Mouse (Mus musculus): ENCODE measurements around the gene Arrdc2.

Gene Arrdc2

DNA sequence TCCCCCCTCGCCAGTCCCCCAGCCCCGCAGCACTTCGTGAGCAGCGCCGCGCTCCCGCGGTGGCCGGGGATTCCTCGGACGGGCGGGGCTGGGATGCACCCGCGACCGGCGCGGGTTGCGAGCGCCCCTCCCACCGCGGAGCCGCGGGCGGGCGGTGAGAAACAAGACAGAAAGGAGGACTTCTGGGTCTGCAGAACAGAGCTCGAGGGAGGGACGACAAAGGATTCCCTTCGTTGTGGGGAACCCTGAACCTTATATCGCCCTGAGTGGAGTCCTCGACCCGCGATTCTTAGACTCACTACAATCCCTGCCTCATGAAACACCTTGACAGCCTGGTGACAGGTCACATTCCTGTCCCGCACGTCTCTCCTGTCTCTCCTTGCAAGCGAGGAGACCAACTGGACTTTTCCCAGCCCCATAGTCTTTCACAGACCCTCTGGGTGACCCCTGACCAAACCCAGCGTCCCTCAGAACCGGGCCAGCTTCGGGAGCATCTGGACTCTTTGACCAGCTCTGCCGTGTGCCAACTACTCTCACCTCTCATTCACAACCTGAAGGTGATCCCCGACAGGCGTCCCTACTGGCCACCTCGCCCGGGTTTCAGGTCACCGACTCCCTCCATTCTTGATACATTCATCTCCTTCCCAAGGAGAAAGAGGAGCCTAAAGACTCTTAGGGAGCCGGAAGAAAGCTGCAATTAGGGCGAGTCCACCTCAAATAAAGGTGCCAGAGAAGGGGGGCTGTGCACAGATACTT, 24.6 kb upstream of the Arrdc2 start:
- no peak for DNase-seq (ENCODE audit: low spot score)

DNA sequence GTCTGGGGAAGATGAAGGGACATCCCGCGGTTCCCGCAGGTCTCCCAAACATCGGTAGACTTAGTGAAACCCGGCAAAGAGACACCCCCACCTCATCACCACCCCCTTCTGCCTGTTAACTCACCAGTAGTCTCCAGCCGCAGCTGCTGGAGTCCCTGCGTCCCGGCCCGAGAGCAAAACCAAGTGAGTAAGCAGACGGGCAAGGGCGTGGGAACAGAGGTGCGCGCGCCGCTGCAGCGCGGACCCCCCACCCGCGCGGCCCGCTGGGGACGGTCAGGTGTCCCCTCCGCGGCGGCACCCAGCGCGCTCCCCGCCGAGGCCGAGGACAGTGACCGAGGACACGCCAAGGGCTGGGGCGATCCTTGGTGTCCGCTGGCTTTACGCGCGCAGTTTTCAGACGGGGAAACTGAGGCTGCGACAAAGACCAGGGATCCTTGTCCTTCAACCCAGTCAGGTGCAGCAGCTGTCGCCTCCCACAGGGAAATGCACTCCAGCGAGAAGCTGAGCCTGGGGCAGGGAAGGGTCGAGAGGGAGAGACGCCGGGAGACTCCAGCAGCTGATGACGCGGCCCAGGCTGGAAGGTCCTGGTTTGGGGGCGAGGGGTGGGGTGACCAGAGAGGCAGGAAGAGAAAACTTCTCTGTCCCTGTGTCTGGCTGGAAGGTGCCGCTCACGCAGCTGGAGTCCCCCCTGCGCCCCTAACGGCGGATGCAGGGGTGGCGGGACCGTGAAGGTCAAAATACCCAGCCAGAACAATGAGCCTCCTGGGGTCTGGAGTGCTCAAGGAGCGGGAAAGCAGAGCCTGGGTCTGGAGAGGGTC, 23.5 kb upstream of the Arrdc2 start, which contains the start of gene Kcnn1:
TSS of gene Kcnn1 (minus strand) at position 435 of the 818 bp plus-strand sequence.
- DNase-seq (ENCODE audit: low spot score): no peak

DNA sequence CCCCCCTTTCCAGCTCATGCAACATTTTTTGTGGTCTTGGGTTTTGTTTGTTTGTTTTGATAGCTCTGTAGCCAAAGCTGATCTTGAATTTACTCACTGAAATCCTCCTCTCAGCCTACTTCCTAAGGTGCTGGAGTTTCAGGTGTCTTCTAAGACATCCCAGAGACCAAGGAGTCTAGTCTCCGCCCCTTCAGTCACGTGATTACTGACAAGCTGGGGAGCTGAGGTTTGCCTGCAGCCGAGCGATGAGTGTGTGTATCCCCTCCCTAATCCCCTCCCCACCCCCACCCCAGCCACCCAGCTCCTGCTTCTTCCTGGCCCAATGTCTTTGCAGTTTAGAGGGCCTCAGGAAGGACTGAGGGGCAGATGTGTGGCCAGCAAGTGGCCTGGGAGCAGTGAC, 18.0 kb upstream of the Arrdc2 start:
- DNase-seq (ENCODE audit: low spot score): no peak

DNA sequence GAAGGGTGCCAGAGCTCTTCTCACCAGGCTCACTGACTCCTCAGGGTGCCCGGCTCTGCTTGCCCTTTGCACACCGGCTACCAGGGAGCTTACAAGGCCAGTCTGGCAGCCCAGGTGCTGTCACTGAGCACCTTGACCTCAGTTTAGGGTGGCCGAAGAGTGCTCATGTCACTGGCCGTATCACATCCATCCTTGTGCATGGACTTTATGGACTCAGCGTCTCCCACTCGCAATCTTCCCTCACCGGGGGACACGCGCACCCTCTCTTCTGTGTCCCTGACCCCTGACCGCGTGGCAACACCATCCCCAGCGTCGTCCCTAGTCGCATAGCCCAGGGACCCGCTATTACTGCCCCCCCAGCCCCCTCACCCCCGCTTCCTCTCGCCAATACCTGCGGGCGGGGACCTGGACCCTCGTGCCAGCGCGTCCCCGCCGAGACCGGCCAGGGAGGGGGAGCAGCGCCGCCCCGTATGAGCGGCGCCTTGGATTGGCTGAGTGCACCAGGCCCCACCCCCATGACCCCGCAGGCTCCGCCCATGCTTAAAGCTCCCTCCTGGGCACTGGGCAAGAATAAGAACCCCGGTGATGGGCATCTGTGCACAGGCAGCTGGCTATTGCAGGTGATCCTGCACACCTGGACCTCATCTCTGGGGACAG, 17.1 kb upstream of the Arrdc2 start:
- peak; percentile 68 for DNase-seq (ENCODE audit: low spot score)

DNA sequence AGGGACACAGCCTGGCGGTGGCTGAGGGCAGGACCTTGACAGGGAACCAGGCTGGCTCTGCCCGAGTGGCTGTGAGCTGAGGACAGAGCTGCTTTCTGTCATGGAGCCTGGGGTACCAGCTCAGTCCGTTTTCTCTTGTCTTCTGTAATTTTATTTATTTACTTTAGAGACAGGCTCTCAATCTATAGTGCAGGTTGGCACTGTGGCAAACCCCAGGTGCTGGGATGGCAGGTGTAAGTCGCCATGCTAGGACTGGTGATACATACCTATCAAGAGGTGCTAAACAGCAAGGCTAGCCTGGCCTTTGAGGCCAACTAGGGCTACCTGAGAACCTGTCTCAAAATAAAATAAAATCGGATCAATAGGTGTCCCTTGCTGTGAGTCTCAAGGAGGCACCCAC, 16.5 kb upstream of the Arrdc2 start:
- no peak for DNase-seq (ENCODE audit: low spot score)

DNA sequence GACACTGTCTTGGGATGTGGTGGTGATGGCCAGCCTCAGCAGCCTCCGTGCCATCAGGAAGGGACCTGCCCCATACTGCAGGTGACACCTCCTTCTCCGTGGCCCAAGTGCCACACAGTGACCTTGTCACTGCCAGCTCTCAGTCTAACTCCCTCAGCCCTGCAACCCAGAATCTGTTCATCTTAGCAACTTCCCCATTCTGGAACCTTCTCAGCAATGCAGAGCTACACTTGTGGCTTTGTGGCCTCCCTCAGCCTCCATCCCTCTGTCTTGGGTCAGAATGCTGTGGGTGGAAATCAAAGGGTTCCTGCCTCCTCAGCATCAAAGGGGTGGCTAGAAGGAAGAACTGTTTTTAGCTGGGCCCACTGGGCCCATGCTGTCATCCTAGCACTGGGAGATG, 14.3 kb upstream of the Arrdc2 start:
- no peak for DNase-seq (ENCODE audit: low spot score)

DNA sequence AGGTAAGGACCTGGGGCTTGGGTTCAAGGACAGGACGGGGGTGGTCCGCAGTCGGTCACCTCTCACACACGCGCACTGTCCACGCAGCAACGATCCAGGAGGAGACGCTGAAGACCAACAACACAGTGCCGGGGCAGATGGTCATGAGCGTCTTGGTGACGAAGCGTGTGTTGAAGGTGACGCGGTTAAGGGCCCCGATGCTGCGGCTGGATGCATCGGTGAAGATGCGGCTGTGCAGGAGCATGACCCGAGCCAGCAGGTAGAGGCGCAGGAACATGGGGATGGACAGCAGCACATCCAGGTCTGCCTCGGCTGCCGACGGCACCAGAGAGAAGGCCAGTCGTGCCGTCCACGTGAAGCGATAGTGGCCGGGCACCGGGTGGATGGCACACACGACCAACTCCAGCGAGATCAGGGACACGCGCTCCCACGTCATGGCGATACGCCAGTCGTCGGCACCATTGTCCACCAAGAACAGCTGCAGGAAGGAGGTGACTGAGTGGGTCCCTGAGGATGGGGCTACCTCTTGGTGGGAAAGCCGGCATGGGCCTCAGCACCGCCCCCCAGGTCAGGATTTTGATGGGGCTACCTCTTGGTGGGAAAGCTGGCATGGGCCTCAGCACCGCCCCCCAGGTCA, 13.2 kb upstream of the Arrdc2 start:
- DNase-seq (ENCODE audit: low spot score): no peak

DNA sequence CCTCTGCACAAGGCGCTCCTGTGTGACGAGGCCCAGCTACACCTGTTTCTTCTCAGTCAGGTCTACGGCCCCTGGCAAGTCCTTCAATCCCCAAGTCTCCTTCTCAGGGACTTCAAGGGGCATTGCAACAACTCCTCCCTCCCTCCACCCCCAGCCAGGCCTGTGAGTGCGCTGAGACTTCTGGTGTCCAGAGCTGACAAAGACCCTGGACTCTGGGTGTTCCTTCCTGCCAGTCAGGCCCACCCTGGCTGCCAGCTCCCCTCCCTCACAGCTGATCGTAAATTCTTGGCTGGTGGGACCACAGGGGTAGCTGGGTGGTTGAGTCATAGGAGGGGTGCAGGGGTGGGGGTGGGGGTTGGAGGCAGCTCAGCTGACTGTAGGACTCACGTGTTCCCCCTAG, 12.3 kb upstream of the Arrdc2 start:
- DNase-seq (ENCODE audit: low spot score): no peak

DNA sequence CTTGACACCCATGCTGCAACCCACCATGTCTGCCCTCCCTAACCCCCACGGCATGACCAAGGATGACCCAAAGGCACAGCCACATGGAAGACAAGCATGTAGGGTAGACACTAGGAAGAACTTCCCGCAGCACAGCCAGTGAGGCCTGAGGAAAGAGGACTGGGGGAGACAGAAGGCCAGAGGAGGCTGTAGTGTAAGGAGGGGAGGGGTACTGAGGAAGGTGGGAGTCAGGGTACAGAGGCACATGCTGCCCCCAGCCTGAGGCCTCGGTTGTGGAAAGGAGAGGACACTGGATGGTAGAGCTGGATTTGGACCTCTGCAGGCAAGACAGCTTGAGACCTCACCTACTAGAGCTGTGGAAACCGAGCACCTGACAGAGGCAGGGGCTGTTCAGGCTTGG, 11.4 kb upstream of the Arrdc2 start:
- DNase-seq (ENCODE audit: low spot score): no peak

DNA sequence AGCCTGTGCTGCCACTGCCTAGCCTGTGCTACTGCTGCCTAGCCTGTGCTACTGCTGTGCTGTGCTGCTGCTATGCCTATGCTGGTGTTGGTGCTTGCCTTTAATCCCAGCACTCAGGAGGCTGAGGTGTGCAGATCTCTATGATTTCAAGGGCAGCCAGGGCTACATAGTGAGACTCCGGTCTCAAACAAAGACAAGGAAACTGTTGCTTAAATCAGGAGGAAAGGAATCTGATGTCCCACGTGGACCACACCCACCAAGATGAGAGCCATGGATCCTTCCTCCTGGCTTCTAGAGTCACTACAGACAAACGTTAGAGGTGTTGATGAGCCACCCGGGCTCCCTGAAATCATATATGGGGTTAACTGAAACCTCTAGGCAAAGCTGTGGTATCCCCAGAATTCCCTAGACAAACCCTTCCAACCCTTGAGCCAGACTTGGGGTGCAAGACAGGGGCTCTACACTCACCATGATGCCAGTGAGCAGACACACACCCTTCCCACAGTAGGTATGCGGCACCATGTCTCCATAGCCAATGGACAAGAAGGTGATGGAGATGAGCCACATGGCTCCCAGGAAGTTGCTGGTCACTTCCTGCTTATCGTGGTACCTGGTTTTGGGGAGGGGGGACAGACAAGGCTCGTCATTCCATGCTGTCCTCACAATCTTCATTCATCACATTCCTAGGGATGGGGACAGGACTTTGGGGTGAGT, 10.8 kb upstream of the Arrdc2 start:
- no peak for DNase-seq (ENCODE audit: low spot score)

DNA sequence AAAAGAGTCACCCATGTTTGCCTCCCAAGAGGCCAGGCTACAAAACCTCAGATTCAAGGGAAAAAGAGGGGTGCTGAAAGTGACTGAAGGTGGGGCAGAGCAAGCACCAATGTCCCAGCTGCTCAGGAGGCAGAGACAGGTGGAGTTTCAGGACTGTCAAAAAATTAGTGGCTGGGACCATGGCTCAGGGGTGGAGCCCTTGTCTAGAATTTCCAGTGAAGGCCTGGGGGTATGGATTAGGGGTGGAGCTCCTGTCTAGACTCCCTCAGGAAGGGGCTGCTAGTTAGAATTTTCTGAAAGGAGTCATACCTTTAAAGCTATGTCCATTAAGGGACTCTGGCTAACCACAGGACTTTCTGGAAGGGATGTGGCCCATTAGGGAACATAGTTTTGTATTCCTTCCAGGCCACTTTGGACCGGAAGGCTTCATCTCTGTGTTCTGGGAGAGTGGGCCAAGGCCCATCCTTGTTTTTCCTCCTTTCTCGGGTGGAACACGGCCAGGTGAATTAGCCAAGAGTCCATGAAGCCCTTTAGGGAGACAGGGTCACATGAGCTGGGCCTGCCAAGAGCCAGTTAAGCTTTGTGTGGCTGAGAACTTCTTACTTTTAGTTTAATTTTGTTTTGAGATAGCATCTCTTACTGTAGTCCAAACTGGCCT, 9.9 kb upstream of the Arrdc2 start:
- no peak for DNase-seq (ENCODE audit: low spot score)

DNA sequence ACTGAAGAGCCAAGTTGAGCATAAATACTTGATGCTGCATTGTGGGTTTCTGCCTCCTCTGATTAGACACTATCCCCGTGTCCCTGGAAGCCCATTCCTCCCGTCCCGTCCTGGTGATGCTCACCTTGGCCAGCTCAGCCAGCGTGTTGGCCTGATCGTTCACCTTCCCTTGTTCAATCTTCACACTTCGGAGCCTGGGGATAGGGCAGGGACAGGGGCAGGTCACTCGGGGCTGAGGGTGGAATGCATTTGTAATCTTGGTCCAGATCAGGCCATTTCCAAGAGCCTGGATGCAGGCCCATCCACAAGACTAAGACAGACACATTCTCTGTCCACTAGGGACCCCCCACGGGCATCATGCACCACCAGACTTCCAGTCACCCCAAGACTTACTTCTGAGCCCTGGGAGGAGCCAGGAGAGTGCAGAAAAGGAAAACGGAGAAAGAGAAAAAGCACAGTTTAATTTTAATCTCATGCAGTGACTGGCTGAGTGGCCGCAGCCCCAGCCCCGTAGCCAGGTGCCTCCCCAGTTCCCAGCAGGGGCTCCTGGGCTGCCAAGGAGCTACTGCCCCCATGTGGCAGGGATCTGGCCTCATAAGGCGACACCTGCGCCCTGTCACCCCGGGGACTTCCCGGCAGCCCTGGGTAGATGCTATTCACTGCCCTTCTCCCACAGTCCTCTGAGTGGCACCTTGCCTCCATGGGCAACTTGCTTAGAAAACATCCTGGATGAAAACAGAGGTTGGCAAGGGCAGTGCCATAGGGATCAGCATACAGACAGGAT, 7.0 kb upstream of the Arrdc2 start:
- DNase-seq (ENCODE audit: low spot score): no peak

DNA sequence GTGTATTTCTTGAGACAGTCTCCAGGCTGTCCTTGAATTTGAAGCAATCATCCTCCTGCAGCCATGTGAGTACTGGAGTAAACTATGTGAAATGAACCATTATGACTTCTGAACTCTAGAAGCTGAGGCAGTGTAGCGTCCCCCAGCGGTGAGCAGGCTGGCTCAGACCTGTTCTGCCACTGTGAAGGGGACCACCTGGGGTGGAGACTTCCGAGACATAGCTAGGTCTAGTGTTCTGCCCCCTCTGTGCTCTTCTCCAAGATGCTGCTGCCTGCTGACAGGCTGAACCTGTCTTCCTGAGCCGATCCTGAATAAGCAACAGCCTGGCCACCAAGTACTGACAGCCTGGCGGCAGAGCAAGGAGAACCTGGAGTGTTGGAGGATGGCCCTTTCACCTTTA, 5.6 kb upstream of the Arrdc2 start:
- no peak for DNase-seq (ENCODE audit: low spot score)

DNA sequence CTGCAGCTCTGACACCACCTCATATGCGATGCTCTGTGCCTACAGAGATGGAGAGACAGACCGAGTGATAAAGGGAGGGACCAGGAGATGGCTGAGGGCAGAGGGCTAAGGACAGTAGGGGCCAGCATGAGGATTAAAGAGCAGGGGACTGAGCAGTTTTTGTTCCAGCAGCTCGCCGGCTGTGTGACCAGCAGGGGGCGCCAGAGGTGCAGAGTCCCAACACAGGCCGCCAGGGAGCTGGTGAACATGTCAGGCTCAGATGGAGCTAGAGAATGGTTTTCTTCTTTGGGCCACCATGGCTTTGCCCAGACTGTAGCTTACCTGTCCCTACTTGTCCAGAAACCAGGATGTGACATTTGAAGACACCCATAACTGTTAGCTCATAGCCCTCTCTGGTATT, 5.0 kb upstream of the Arrdc2 start:
- peak; percentile 94 for DNase-seq (ENCODE audit: low spot score)

DNA sequence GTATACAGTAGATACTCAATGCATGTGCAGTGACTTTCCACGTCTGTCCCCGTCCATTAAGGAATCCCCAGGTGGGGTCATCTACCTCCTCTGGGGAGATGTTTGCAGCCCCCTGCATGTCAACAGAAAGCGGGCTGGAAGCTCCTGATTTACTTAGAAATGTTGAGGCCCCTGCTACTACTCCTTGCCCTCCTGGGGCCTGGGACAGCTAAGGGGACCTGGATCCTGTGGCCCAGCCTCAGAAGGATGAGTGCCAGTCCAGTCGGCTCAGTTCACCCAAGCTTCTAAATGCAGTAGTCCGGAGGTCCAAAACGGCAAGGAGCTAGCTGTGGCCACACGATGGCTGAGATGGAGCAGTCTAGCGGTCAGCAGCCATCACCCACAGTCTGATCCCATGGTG, 4.4 kb upstream of the Arrdc2 start:
- no peak for DNase-seq (ENCODE audit: low spot score)

DNA sequence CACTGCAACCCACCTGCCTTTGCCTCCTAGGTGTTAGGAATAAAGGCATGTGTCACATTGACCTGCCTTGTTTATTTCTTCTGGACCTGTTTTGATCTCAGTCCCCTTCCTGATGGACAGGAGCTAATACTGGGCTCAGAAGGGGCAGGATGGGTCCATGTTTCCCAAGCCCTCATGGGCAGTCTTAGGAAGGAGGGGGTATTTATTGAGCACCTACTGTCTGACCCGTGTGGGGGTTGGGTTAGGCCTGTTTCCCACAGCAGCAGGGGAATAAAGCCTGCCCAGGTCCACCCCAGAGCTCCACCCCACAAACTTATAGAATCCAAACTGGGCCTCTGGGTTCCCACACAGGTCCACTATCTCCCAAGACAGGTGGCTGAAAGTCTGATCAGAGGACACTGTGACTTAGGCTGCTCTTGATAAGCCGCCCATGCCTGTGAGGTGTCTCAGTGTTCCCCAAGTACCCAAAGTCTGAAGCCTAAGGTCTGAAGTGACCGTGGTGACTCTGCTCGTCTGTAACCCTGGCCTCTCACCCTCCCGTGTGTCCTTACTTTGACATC, 3.8 kb upstream of the Arrdc2 start:
- no peak for DNase-seq (ENCODE audit: low spot score)

DNA sequence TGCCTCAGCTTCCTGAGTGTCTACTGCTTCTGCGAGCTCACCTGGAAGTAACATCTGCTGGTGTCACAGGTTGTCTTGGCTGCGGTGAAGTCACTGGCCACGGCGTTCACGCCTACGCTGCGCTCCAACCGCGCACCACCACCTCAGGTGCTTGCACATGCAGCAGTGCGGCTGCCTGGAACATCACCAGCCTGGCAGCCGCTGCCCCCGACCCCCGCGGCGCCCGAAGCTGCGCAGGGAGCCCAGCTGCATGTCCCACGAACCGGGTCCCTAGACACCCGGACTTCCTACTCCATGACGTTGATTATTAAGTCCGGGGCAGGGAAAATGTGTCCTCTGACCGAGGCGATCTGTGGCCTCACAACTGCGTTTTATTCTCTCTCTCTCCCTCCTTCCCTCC, 3.0 kb upstream of the Arrdc2 start:
- no peak for DNase-seq (ENCODE audit: low spot score)

DNA sequence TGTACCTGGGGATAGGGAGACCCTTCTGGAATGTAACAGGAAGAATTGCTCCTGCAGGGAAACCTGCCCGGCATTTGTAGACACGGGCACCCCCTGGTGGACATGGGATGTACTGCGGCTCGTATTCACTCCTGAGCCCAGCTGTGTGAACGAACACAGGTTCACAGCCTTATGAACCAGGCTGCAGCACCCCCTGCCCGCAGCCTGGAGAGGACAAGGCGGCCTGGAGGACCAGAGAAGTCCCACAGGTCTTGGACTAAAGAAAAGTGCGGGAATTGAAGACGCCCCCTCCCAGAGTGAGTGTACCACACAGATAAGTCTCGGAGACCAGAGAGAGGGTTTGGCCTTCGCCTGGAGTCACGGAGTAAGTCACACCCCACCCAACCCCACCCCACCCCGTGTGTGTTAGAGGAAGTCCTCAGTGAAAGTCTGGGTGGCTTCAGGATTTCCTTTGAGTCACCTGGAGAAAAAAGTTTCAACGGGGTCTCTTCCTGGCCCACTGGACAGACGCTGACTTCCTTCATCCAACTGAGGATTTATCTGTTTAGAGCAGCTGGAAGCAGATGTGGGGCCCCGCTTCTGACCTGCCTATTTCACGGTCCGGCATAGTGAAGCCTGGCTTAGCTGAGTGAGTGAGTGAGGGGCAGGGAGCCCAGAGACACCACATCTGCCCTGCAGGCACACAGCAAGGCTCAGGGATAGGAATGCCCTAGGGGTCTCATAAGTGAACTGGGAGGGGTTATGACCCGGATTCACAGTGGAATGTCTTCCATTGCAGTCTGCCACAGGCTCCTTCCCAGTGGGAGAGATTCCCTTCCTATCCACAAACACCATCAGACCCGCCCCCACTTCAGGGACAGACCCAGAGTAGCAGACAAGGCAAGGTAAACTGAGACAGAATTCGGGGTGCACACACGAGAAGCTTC, 1.9 kb upstream of the Arrdc2 start:
- DNase-seq (ENCODE audit: low spot score): peak; percentile 93

DNA sequence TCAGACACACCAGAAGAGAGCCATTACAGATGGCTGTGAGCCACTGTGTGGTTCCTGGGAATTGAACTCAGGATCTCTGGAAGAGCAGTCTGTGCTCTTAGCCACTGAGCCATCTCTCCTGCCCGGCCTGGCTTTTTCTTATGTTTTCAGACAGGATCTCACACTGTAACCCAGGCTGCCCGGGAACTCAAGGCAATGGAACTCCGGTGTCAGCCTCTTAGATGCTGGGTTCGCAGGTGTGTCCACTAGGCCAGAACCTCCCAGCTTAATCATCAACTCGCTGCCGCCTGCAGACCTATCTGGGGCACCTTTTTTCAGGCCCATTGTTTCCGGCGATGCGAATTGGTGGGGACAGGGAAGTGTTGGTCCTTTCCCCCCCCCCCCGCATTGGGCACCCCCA, 1.1 kb upstream of the Arrdc2 start:
- no peak for DNase-seq (ENCODE audit: low spot score)
